Mouse (Mus musculus) kidney, adult 18-20 months (tissue): Measurements from ENCODE around the gene Kif2a.
"Not testable (repeated sequence)": the region's sequence is repeated elsewhere in the genome, so short reads cannot be mapped to it uniquely, and the experiment has no call there.

ENCODE experiments used
- DNase-seq: peaks from one replicate; pipeline ENCODE4 v3.0.0; 2021

Kif2a gene

DNA sequence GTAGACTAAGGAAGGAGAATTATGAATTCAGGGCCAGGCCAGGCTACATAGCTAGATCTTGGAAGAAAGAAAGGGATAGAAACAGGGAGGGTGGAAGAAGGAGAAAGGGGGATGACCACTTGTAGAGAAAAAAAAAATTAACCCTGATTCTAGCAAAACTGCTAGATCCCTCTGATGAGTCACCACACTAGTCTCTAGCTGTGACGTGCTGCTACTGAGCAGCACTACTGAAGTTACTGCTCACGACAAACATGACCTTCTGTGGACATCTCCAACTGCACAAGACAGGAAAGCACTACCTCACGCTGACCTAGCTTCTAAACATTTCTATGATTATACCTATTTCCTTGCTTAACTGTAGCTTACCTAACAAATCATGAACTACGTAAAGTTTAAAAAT, 93.6 kb downstream of the Kif2a start:
- no peak for DNase-seq

DNA sequence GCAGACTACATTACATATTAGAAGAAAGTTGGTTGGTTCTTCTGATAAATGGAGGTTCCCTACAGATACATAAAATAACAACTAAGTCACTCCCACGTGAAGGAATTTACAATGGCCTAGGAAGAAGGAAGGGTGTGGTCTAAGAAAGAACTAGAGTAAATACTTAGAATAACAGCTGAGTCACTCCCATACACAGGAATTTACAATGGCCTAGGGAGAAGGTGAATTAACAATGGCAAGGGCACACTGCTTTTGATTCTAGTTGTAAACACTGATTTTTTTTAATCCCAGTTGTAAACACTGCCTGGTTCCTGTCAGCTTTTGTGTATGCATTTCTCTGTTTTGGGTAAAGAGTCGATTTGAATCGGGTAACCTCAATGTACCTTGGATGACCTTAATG, 96.0 kb downstream of the Kif2a start:
- not testable (repeated sequence) for DNase-seq

DNA sequence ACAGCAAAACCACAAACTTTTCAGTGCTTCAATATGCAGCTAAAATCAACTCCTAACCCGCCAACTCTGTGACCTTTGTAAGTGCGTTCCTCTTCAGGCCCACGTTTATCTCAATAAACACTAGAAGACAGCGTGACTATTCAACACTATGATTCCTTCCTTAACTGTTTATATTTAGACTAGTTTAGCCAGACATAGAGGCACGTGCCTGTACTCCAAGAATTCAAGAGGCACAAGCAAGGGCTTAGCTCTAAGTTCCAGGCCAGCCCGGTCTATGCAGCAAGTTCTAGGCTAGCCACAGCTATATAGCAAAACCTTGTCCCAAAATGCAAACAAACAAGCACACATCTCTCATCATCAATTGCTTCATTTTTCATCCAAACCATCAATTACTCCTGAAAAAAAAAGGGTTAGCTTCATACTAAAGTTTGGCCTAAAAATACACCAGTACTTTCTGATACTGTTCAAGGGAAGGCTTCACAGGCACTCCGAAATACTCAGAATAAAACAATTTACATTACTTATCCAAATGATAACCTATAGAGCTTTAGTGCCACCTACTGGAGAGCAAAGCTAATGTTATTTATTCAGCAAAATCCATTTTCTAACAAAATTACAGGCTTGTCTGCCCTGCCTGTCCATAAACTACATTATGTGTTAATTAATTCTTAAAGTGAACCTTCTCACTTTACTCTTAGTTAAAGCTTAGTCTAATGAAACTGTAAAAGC, 103.4 kb downstream of the Kif2a start:
- DNase-seq, result no peak

DNA sequence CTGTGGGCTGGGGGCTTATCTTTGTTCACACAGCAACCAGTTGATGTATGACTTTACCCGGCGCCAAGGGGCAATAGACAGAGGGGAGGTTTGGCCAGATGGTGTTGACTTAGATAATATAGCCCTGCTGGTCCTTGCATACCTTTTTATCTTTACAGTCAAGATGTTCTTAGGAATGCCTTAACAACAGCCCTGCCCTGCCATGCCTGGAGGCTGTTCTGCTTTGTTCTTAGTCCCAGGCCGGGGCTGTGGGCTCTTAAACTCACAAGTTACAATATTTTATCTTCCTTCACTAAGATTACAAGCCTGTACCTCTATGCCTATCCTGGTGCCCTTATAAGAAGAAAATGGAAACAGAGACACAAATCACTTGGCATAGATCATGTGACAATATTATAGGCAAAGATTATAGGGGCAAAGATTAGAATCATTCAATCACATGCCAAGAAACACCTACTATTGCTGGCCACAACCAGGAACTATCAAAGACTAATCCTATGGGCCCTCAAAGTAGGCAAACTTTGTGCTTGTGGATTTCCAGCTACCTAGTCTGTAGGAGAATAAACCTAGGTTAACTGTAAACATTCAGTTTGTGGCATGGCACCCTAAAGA, 108.7 kb downstream of the Kif2a start:
- no peak for DNase-seq

DNA sequence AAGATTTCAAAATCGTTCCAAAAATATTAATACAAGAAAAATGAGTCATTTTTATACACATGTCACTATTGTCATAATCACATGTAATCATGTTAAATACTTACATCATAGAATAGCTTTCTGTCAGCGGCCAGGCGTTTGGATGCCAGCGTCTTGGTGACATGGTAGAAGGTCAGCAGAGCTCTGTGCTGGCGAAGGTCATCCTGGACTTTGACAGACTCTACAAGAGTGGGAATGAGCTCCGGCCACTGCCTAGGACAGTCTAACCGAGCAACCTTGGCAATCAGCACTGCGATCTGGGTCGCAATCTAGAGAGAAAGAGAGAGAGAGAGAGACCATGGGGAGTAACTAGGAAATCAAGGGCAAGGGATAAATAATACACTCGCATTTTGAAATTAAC, 111.8 kb downstream of the Kif2a start:
- no peak for DNase-seq
